Mouse (Mus musculus) thymus, postnatal 25 days (tissue): Measurements from ENCODE around the gene 5730596B20Rik.

Experiments used
- DNase-seq: peaks from one replicate; pipeline ENCODE4 v3.0.0; 2022

Gene 5730596B20Rik

DNA sequence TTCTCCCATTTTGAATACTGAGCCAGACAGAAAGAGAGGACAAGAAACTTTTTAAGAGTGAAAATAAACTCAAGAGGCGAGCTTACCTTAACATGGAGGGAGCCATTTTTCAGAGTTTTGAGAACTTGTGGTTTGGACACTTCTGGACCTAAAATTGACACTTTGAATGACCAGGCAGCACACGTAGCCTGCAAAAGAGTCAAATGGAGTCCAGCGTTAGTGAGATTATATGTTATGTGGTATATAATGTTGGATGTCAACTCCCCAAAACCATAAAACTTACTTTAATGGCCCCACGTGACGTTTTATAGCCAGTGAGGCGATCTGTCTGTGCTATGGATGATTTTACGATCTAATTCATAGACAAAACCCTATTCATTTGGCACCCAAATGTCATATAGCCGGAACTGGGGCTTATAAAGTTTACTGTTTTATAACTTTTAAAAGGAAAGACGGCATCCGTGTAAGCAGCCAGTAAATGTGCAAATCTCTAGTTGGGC, 23.5 kb downstream of the 5730596B20Rik start:
- no peak for DNase-seq

DNA sequence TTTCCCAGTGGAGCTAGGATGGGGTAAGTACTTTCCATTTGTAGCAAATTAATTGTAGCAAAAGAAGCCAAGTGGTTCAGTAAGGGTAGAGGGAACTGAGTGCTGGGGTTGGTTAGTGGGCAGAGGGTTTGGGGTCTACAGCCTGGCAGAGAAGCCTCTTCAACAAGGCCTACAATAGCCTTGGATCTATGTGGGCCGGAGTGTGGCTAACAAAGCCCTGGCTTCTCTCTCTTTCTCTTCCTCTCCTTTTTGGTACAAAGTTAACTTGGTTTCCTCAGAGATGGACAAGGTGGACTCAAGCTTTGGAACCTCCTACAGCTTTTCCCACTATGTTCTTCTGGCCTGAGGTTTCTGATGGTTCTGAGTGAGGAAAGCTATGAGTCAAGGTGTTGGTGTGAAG, 24.0 kb downstream of the 5730596B20Rik start:
- no peak for DNase-seq

DNA sequence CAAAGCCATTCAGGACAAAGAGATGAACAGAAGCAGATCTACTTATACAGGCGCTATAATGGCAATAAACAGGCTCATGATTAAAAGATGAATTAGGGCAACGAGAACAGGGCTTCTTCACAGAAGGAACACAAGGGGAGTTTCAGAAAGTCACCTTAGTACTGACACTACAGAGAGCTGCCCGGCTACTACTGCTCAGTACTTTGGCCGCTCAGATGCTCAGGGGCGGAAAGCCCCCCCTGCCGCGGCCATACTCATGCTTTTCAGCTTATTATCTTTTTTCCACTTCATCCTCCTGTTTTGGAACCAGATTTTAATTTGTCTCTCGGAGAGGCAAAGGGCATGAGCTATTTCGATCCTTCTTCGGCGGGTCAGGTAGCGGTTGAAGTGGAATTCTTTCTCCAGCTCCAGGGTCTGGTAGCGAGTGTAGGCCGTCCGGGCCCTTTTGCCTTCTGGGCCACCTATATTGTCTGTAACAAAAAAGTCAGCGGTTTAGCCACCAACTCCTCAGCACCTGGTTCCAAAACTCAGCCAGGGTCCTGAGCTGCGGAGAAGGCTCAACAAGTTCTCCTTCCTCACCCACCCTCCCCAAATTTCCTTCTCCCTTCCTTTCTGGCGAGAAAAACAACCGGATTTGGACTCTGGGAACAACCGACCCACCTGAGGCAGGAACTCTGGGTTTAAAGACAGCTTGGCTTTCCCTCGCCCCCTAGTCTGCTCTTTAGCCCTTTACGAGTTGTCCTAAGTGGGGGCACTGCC, 25.2 kb downstream of the 5730596B20Rik start:
- no peak for DNase-seq

DNA sequence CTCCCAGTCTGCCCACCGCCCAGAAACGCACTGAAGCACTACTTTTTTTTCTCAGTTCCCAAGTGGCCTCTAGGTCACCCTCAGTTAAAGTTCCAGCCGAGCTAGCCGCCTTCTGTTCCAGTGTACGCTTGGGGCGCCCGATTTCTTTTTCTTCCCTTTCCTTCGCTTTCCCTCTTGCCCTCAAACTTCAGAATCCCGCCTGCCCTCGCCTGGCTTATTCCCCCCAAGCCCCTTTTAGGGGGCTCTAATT, 25.7 kb downstream of the 5730596B20Rik start:
- no peak for DNase-seq

- no peak for DNase-seq
Measured at GRCm38 (mm10) chr6:52203371-52204049, 26.2 kb downstream of the 5730596B20Rik start.

DNA sequence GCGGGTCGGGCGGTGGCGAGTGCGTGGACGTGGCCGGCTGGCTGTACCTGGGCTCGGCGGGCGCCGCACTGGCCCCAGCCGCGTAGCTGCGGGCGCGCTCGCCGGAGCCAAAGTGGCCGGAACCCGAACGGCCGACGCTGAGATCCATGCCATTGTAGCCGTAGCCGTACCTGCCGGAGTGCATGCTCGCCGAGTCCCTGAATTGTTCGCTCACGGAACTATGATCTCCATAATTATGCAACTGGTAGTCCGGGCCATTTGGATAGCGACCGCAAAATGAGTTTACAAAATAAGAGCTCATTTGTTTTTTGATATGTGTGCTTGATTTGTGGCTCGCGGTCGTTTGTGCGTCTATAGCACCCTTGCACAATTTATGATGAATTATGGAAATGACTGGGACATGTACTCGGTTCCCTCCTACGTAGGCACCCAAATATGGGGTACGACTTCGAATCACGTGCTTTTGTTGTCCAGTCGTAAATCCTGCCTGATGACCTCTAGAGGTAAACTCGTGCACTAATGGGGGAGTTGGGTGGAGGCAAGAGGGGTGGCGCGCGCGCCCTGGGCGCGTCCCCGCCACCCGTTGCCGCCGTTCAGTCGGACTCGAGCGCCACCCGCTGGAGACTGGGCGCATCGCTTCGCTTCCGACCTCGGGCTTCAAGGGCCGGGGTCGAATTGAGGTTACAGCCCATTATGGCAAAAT, 26.9 kb downstream of the 5730596B20Rik start, which contains the start of gene Hoxa5:
Hoxa5 (minus strand) TSS at position 538 of the 703 bp plus-strand sequence.
- no peak for DNase-seq

DNA sequence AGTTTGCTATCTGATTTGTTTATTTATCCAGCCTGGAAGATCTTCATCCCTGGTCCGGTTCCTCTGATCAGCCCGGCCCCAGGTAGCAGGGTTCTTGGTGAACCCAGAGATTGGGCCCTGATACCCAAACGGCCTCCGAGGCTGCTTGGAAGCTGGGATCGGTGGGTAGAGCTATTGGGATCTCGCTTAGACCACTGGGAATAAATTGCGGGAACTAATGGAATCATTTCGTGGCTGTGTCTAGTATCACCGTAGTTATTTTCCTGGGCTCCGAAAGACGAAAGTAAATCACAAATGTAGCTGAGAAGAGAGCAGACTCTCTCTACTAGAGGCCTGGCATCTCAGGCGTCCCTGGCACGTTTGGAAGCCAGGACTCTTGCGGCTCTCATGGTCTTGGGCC, 27.9 kb downstream of the 5730596B20Rik start:
- no peak for DNase-seq

DNA sequence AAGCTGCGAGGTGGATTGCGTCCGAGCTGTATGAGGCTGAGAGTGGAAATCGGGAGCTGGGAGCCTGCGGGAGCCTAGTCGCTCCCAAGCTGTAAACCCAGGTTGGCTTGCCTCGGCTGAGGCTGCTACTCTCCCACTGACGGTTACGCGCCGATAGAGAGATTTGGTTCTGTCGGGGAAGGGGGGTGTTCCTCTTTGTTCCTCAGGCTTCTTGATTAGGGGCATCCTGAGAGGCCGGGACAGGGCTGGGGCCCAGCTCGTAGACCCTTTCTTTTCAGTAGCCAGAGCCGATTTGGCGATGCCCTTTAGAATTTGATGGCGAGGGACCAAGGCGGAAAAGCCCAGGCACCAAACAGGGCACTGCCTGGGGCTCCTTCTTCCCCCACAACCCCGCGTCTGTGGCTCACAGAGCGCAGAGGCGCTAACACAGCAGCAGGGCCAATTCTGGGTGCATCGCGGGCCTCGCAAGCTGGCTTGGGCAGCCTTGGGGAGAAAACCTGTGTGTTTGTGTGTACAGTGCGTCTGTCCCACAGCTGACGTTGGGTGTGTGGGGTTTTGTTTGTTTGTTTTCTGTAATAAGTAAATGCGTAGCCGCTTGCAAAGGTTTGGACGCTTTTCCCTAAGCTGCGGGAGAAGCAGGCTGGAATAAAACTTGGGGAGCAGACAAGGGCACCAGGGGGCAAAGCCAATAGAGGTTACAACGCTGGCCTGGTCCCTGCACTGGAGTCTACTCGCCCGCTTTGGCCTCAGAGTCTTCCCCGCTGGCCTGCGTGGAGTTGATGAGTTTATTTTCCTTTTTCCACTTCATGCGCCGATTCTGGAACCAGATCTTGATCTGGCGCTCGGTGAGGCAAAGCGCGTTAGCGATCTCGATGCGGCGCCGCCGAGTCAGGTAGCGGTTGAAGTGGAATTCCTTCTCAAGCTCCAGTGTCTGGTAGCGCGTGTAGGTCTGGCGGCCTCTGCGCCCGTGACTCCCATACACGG, 28.6 kb downstream of the 5730596B20Rik start:
- no peak for DNase-seq

GRCm38 (mm10) chr6:52206882-52207683, 29.8 kb downstream of the 5730596B20Rik start:
- no peak for DNase-seq

GRCm38 (mm10) chr6:52207684-52207976, 30.3 kb downstream of the 5730596B20Rik start:
- DNase-seq, result no peak

DNA sequence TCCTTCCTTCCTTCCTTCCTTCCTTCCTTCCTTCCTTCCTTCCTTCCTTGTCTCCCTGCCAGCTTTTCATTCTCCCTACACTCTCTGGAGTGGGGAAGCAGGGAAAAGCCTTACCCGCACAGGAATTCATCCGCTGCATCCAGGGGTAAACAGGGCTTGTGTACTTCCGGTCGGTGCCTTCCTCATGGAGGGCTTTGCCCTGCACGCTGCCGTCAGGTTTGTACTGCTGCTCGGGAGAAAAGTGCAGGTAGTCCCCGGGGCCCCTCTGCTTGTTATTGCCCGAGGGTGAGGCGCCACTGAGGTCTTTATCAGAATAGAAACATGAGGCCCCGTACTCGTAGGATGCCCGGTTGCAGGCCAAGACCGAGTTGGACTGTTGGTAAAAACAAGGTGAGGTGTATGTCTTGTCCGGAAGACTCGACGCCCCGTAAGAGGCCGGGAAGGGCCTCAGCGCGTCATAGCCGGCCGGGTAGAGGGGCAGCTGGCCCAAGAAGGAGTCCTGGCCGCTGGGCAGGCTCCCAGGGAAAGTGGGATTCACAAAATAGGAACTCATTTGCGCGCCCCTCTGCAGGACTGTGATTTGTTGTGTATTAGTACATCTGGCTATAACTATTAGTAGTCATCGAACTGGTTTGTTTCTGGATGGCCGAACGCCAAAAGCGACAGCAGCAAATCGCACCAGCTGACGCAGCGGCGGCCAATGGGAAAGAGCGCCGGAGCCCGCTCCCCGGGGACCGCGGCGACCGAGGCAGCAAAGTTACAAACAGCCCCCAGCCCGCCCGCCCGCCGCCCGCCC, 31.0 kb downstream of the 5730596B20Rik start, which contains the start of gene Hoxa6:
Hoxa6 (minus strand) TSS at position 651 of the 796 bp plus-strand sequence.
- DNase-seq, result no peak

GRCm38 (mm10) chr6:52208868-52209684, 31.8 kb downstream of the 5730596B20Rik start:
- no peak for DNase-seq

DNA sequence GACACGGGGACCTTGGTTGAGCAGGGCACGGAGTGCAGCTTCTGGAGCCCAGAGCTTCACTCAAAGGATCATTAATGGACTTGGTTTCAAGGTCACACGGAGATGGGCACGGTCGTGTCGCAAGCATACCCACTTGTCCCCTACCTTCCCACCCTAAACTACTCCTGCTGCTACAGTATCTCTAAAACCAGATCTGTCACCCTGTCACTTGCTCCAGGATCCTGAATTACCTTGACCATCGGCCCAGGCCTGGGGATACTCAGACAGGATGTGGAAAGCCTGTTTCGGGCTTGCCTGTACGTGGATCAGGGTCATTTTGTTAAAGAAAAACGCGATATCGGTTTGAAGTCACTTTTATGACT, 32.4 kb downstream of the 5730596B20Rik start:
- DNase-seq, result no peak

DNA sequence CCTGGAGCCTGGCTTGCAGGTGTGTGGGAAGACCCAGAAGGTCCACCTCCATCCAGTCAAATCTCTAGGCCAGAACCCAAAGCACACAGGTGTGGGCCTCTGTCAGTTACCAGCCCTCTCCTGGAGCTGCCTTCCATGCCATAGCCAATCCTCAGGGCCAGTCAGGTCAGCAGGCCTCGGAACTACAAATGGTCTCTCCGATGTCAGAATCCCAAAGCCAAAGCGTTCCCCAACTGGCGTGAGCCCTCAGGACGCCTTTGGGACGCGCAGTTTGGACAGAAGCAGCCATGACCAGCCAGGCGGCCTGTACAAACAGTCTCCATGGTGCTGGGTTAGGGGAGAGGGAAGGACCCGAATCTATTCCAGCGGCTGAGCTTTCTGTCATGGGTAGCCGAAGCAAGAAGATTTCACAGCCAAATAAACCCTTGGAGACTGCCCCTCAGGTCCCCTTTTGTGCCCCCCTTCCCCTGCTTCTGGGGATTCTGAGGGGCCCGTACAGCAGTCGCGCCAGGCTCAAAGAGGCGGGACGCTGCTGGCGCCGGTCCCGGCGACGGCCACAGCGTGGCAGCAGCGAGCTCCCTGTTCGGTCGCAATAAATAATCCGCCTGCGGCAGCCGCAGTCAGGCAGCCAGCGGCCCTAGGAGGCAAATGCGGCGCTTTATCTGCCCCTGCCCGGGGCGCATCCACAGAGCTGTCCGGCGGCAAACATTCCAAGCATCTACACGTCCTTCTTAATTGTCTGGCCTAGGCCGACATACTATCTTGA, 34.1 kb downstream of the 5730596B20Rik start:
- peak; percentile 79 for DNase-seq

GRCm38 (mm10) chr6:52211961-52212360, 34.7 kb downstream of the 5730596B20Rik start:
- peak; percentile 15 for DNase-seq

DNA sequence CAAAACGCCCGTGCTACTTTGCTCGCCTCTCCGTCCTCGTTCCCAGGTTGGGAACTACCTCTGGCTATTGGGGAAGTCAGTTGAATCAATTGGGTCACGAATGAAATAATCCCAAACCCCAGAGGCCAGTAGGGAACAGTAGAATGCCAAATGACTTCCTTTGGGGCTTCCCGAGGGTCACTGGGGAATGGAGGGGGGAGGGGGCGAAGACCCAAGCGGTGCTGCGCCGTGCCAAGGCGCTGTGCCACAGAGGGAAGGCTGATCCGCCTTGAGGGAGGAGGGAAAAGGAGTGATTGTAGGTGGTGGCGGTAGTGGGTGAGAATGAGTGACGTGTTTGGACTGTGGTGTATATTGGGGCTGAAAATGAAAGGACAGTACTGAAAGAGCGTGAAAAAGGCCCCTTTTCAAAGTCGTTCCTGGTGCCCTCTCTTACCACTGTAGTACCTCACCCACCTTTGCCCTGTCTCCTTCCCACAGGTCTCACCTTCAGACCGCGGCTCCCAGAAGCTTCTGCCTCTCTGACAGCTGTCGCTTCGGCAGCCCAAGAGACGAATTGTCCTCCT, 35.3 kb downstream of the 5730596B20Rik start:
- peak; percentile 17 for DNase-seq

DNA sequence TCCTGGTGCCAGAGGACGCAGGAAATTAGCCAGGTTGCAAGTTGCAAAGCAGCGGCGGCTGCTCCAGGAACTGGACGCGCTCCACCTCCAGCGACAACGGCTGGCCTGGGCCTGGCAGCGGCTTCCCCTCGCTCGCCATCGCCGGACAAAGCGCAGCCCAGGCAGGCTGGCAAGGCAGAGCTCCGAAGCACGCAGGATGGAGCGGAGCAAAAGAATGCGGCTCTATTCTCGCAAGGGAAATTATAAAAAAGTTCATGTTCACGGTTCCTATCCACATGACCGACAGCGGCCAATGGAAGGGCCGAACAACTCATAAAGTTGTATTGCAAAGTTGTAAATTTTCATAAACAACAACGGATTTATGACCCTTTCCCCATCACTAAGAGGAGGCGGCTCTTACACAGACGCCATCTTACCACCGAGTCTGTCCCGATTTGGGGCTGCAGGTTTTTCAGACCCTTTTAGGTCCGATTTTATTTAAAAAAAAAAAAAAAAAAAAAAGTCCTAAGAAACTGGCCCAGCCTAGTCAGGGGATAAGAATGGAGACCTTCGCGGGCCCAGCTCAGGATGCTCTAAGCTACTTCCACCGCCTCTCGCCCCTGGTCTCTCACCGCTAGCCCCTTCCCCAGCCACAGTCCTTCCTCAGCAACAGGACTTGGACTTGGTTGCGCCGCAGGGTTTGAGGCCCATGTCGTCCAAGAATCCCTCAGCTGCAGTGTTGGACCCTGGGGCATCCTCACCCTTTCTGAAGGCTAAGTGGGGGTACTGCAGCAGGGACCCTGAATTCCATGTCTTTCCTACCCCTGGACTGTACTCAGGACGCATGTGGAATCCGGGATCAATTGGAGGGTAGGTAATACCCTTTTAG, 36.1 kb downstream of the 5730596B20Rik start, which contains the start of the genes Hoxa3 and Gm28308:
Hoxa3 (minus strand) TSS at position 218 of the 868 bp plus-strand sequence.
Gm28308 (minus strand) TSS at position 221 of the 868 bp plus-strand sequence.
- DNase-seq, result peak; percentile 24

GRCm38 (mm10) chr6:52214271-52214670, 37.0 kb downstream of the 5730596B20Rik start:
- no peak for DNase-seq
